Mouse (Mus musculus) thymus, postnatal 25 days (tissue): ENCODE measurements around the gene Fnbp1l.

ENCODE experiments used
- DNase-seq: peaks from one replicate; pipeline ENCODE4 v3.0.0; 2022

The Fnbp1l gene

GRCm38 (mm10) chr3:122490574-122490973, 128.9 kb downstream of the Fnbp1l start:
- DNase-seq = no peak
